Mouse (Mus musculus) liver, embryonic 16.5 days (tissue): ENCODE data around the gene Izumo1. TPM values are rescaled to one million over a fixed set of nuclear protein-coding genes. Genes with fewer than 3 reads are reported as not detected.

Source experiments
- ATAC-seq: fragments of 200-750 bp; cut with Nextera tagmentation; 2 replicates; pipeline ENCODE4 v1.8.0; 2017; ENCODE audit warnings: low read depth, mild to moderate bottlenecking, moderate number of reproducible peaks, moderate library complexity
- H3K27ac ChIP-seq: fragments of 300-500 bp; sonication (generic); 2 replicates; pipeline ENCODE4 v1.5.1; 2014; ENCODE audit warnings: mild to moderate bottlenecking, low read length
- H3K27me3 ChIP-seq: fragments of 300-500 bp; sonication (generic); 2 replicates; pipeline ENCODE4 v1.6.1; 2014; ENCODE audit warnings: low read depth, low read length, mixed read lengths; ENCODE audit not compliant: control insufficient read depth, insufficient read depth
- H3K36me3 ChIP-seq: fragments of 300-500 bp; sonication (generic); 2 replicates; pipeline ENCODE4 v1.6.1; 2014; ENCODE audit warnings: mild to moderate bottlenecking; ENCODE audit not compliant: control insufficient read depth, insufficient read depth
- H3K4me1 ChIP-seq: fragments of 300-500 bp; sonication (generic); 2 replicates; pipeline ENCODE4 v1.6.1; 2014; ENCODE audit warnings: low read depth, low read length, mixed read lengths; ENCODE audit not compliant: control insufficient read depth
- H3K4me2 ChIP-seq: fragments of 300-500 bp; sonication (generic); 2 replicates; pipeline ENCODE4 v1.6.1; 2014; ENCODE audit warnings: low read depth, low read length, mixed read lengths
- H3K4me3 ChIP-seq: fragments of 300-500 bp; sonication (generic); 2 replicates; pipeline ENCODE4 v1.5.1; 2014; ENCODE audit warnings: low read depth, mild to moderate bottlenecking, low read length
- H3K9ac ChIP-seq: fragments of 300-500 bp; sonication (generic); 2 replicates; pipeline ENCODE4 v1.6.1; 2014; ENCODE audit warnings: low read depth, low read length
- H3K9me3 ChIP-seq: fragments of 300-500 bp; sonication (generic); replicated peaks from 2 replicates; pipeline ENCODE4 v1.6.1; 2016; ENCODE audit warnings: low read length; ENCODE audit not compliant: control insufficient read depth
- WGBS: fragments of 180-500 bp; shearing (Covaris S2); extraction: QIAGEN DNeasy Blood & Tissue Kit; methylation state at CpG from one replicate; pipeline ENCODE4 v1.1.7; 2014; ENCODE audit not compliant: insufficient replicate concordance; 5-methylcytosine and 5-hydroxymethylcytosine counted together
- polyA plus RNA-seq: library from polyadenylated mRNA; unstranded; fragments of >200 nt; fragmentation: Nextera tagmentation; extraction: Ambion mirVana; gene quantifications from 2 replicates; pipeline ENCODE4 v1.2.1, GENCODE M21; 2015

Gene Izumo1
- polyA plus RNA-seq, 1 experiment from 2014 or later, result 0.05 TPM

GRCm38 (mm10) chr7:45605704-45606289 is 15.8 kb upstream of the Izumo1 start:
- Histone ChIP-seq H3K27ac (no peak overlapping the region), H3K36me3 (no peaks in the 10 kb centered on the region), H3K9me3 (no peaks in the 10 kb centered on the region), H3K4me3 (no peak overlapping the region), H3K4me2 (no peak overlapping the region), H3K9ac (no peak overlapping the region), H3K4me1 (no peaks in the 10 kb centered on the region), H3K27me3 (no peaks in the 10 kb centered on the region)
- no peak for ATAC-seq
- 56% methylated on average over 9 of the region's 9 CpGs for WGBS

GRCm38 (mm10) chr7:45609511-45609910 is 12.1 kb upstream of the Izumo1 start:
- Histone ChIP-seq H3K27ac (no peak overlapping the region), H3K27me3 (no peaks in the 10 kb centered on the region), H3K9me3 (no peaks in the 10 kb centered on the region), H3K4me3 (no peak overlapping the region), H3K4me2 (no peak overlapping the region), H3K4me1 (no peaks in the 10 kb centered on the region; the same call in 1 of the 2 replicates), H3K9ac (no peak overlapping the region), H3K36me3 (no peaks in the 10 kb centered on the region)
- WGBS, result 31% methylated on average over 1 of the region's 1 CpGs
- no peak for ATAC-seq

GRCm38 (mm10) chr7:45616277-45616676 is 5.3 kb upstream of the Izumo1 start:
- ATAC-seq, result no peak
- WGBS, result 32% methylated on average over 6 of the region's 6 CpGs
- no peaks in the 10 kb centered on the region for H3K9me3 ChIP-seq
- no peaks in the 10 kb centered on the region for H3K4me1 ChIP-seq
- H3K4me2 ChIP-seq, result no peak overlapping the region
- H3K27me3 ChIP-seq, result peaks cover 33% of the 10 kb centered on the region
- H3K4me3 ChIP-seq, result no peak overlapping the region
- H3K36me3 ChIP-seq, result no peaks in the 10 kb centered on the region
- H3K27ac ChIP-seq, result no peak overlapping the region
- no peak overlapping the region for H3K9ac ChIP-seq

GRCm38 (mm10) chr7:45617042-45617695 is 4.4 kb upstream of the Izumo1 start, which contains the start of gene Fut1:
Gene Fut1 (plus strand): TSS chr7:45617289.
- no peak for ATAC-seq
- H3K4me1 ChIP-seq, result no peaks in the 10 kb centered on the region
- WGBS, result 13% methylated on average over 30 of the region's 31 CpGs
- peaks cover 33% of the 10 kb centered on the region for H3K27me3 ChIP-seq
- H3K4me2 ChIP-seq, result no peak within 1 kb of the TSS
- no peaks in the 10 kb centered on the region for H3K36me3 ChIP-seq
- no peak within 1 kb of the TSS for H3K9ac ChIP-seq
- no peak within 1 kb of the TSS for H3K27ac ChIP-seq
- no peak within 1 kb of the TSS for H3K4me3 ChIP-seq
- no peaks in the 10 kb centered on the region for H3K9me3 ChIP-seq

GRCm38 (mm10) chr7:45618316-45618715 is 3.3 kb upstream of the Izumo1 start:
- no peak for ATAC-seq
- H3K4me3 ChIP-seq, result no peak overlapping the region
- H3K9ac ChIP-seq, result no peak overlapping the region
- WGBS, result 59% methylated on average over 5 of the region's 5 CpGs
- H3K36me3 ChIP-seq, result no peaks in the 10 kb centered on the region
- H3K27ac ChIP-seq, result no peak overlapping the region
- no peak overlapping the region for H3K4me2 ChIP-seq
- peaks cover 33% of the 10 kb centered on the region for H3K27me3 ChIP-seq
- H3K9me3 ChIP-seq, result no peaks in the 10 kb centered on the region
- H3K4me1 ChIP-seq, result no peaks in the 10 kb centered on the region

- ATAC-seq, result no peak
- no peaks in the 10 kb centered on the region for H3K36me3 ChIP-seq
- no peaks in the 10 kb centered on the region for H3K4me1 ChIP-seq
- WGBS, result 60% methylated on average over 5 of the region's 5 CpGs
- peaks cover 33% of the 10 kb centered on the region for H3K27me3 ChIP-seq
- H3K9me3 ChIP-seq, result no peaks in the 10 kb centered on the region
- no peak overlapping the region for H3K4me3 ChIP-seq
- H3K27ac ChIP-seq, result no peak overlapping the region
- no peak overlapping the region for H3K9ac ChIP-seq
- H3K4me2 ChIP-seq, result no peak overlapping the region
Observed at GRCm38 (mm10) chr7:45619592-45619991, 2.0 kb upstream of the Izumo1 start.

- Histone ChIP-seq H3K27ac (no peak overlapping the region), H3K9ac (no peak overlapping the region), H3K4me1 (peaks cover 3% of the 10 kb centered on the region), H3K36me3 (no peaks in the 10 kb centered on the region), H3K4me3 (no peak overlapping the region), H3K4me2 (no peak overlapping the region), H3K27me3 (peaks cover 28% of the 10 kb centered on the region), H3K9me3 (no peaks in the 10 kb centered on the region)
- ATAC-seq, result no peak
- 77% methylated on average over 11 of the region's 11 CpGs for WGBS
Observed at GRCm38 (mm10) chr7:45623507-45623906, 1.9 kb downstream of the Izumo1 start.

- ATAC-seq, result no peak
- peaks cover 5% of the 10 kb centered on the region for H3K4me1 ChIP-seq
- WGBS, result 67% methylated on average over 3 of the region's 3 CpGs
- H3K36me3 ChIP-seq, result no peaks in the 10 kb centered on the region
- no peak overlapping the region for H3K4me2 ChIP-seq
- H3K9ac ChIP-seq, result no peak overlapping the region
- peaks cover 29% of the 10 kb centered on the region for H3K27me3 ChIP-seq
- no peaks in the 10 kb centered on the region for H3K9me3 ChIP-seq
- H3K27ac ChIP-seq, result no peak overlapping the region
- no peak overlapping the region for H3K4me3 ChIP-seq
Observed at GRCm38 (mm10) chr7:45624718-45625117, 3.1 kb downstream of the Izumo1 start.

GRCm38 (mm10) chr7:45625481-45625880 is 3.9 kb downstream of the Izumo1 start:
- 55% methylated on average over 8 of the region's 8 CpGs for WGBS
- ATAC-seq, result no peak

More at GRCm38 (mm10) chr7:45625481-45625880, 3.9 kb downstream of the Izumo1 start:
- Histone ChIP-seq H3K4me1 (peaks cover 5% of the 10 kb centered on the region), H3K36me3 (no peaks in the 10 kb centered on the region), H3K4me3 (no peak overlapping the region), H3K9me3 (no peaks in the 10 kb centered on the region), H3K27ac (no peak overlapping the region), H3K4me2 (no peak overlapping the region), H3K9ac (no peak overlapping the region), H3K27me3 (peaks cover 34% of the 10 kb centered on the region)
